Mouse (Mus musculus) cerebellum, adult 2 months (tissue): Measurements from ENCODE around the gene Rec8. TPM values are rescaled to one million over a fixed set of nuclear protein-coding genes. Genes with fewer than 3 reads are reported as not detected.

Source experiments
- DNase-seq, 2 experiments: peaks; one replicate each; pipeline ENCODE4 v3.0.0; 2021
- H3K27ac ChIP-seq: fragments of 200-500 bp; 2 replicates; pipeline ENCODE4 v1.5.1; 2012; ENCODE audit warnings: low read length, control low read depth, inconsistent platforms; ENCODE audit not compliant: insufficient read depth
- H3K27me3 ChIP-seq: fragments of 200-500 bp; 2 replicates; pipeline ENCODE4 v1.6.1; 2012; ENCODE audit warnings: inconsistent platforms, mild to moderate bottlenecking, low read length, moderate library complexity; ENCODE audit not compliant: control insufficient read depth, insufficient read depth
- H3K4me1 ChIP-seq: fragments of 200-500 bp; 2 replicates; pipeline ENCODE4 v1.6.1; 2011; ENCODE audit warnings: low read length; ENCODE audit not compliant: control insufficient read depth, insufficient read depth
- H3K4me3 ChIP-seq: fragments of 200-500 bp; replicated peaks from 2 replicates; pipeline ENCODE3; 2011; ENCODE audit warnings: mild to moderate bottlenecking, low read depth, low read length, control low read depth; ENCODE audit not compliant: insufficient read depth
- CTCF ChIP-seq: fragments of 200-500 bp; IDR thresholded peaks from 2 replicates; pipeline ENCODE4 v1.5.1; 2011; ENCODE audit warnings: low read depth, mild to moderate bottlenecking, control low read depth, low read length, moderate library complexity, borderline replicate concordance; ENCODE audit not compliant: insufficient read depth
- POLR2A ChIP-seq: fragments of 200-500 bp; IDR thresholded peaks from 2 replicates; pipeline ENCODE4 v1.6.1; 2011; ENCODE audit warnings: low read length, control low read depth, borderline replicate concordance; ENCODE audit not compliant: insufficient read depth
- WGBS: fragments of 180-500 bp; shearing (Covaris S2); methylation state at CpG from one replicate; pipeline ENCODE4 v1.1.7; 2018; 5-methylcytosine and 5-hydroxymethylcytosine counted together
- polyA plus RNA-seq: library from polyadenylated mRNA; depleted of rRNA; stranded (reverse); fragments of >200 nt; gene quantifications from 2 replicates; pipeline ENCODE4 v1.2.3, GENCODE M21; 2012; rRNA removed

Rec8 gene
- 71.2 and 79.1 TPM in 2 replicates for polyA plus RNA-seq

GRCm38 (mm10) chr14:55617822-55618221, at the start of gene Rec8:
Gene Rec8 (plus strand): TSS chr14:55618037.
- Histone ChIP-seq H3K27ac (peak within 1 kb of the TSS; percentile 61), H3K4me1 (peaks cover 4% of the 10 kb centered on the region; the same call in 1 of the 2 replicates), H3K4me3 (peak within 1 kb of the TSS; percentile 58), H3K27me3 (no peaks in the 10 kb centered on the region)
- DNase-seq = peak; percentile 68 to 86
- WGBS = 25% methylated on average over 21 of the region's 21 CpGs
- TF ChIP-seq POLR2A (peak; percentile 41; the same call in 1 of the 2 replicates), CTCF (peak; percentile 23; the same call in 1 of the 2 replicates)

GRCm38 (mm10) chr14:55570588-55570987, 47.2 kb upstream of the Rec8 start:
- no peak for DNase-seq
- Histone ChIP-seq H3K4me3 (no peak overlapping the region), H3K27ac (no peak overlapping the region), H3K27me3 (no peaks in the 10 kb centered on the region), H3K4me1 (no peaks in the 10 kb centered on the region)
- 90% methylated on average over 2 of the region's 2 CpGs for WGBS
- no peak for TF ChIP-seq CTCF
- TF ChIP-seq POLR2A = no peak

- no peaks in the 10 kb centered on the region for H3K4me1 ChIP-seq
- TF ChIP-seq POLR2A (no peak), CTCF (no peak)
- no peaks in the 10 kb centered on the region for H3K27me3 ChIP-seq
- DNase-seq = no peak
- H3K4me3 ChIP-seq = no peak overlapping the region
- H3K27ac ChIP-seq = no peak overlapping the region
These were observed 46.1 kb upstream of the Rec8 start for GRCm38 (mm10) chr14:55571760-55572159.

GRCm38 (mm10) chr14:55575302-55575701, 42.5 kb upstream of the Rec8 start, which contains the start of gene Fitm1:
Gene Fitm1 (plus strand): TSS chr14:55575617.
- TF ChIP-seq POLR2A = no peak
- no peak for TF ChIP-seq CTCF
- no peaks in the 10 kb centered on the region for H3K27me3 ChIP-seq
- H3K4me3 ChIP-seq = no peak within 1 kb of the TSS
- WGBS = 66% methylated on average over 8 of the region's 8 CpGs
- no peak for DNase-seq
- no peak within 1 kb of the TSS for H3K27ac ChIP-seq
- no peaks in the 10 kb centered on the region for H3K4me1 ChIP-seq

- no peak for TF ChIP-seq POLR2A
- no peak for TF ChIP-seq CTCF
- WGBS = 68% methylated on average over 13 of the region's 13 CpGs
- Histone ChIP-seq H3K4me3 (no peak overlapping the region), H3K27me3 (no peaks in the 10 kb centered on the region), H3K4me1 (no peaks in the 10 kb centered on the region), H3K27ac (no peak overlapping the region)
- DNase-seq = no peak
These were observed 42.1 kb upstream of the Rec8 start for GRCm38 (mm10) chr14:55575711-55576110.

GRCm38 (mm10) chr14:55576376-55576775, 41.5 kb upstream of the Rec8 start:
- DNase-seq = no peak
- H3K27me3 ChIP-seq = no peaks in the 10 kb centered on the region
- TF ChIP-seq POLR2A = no peak
- TF ChIP-seq CTCF = no peak
- no peak overlapping the region for H3K27ac ChIP-seq
- no peak overlapping the region for H3K4me3 ChIP-seq
- H3K4me1 ChIP-seq = no peaks in the 10 kb centered on the region
- WGBS = 58% methylated on average over 16 of the region's 16 CpGs

GRCm38 (mm10) chr14:55577871-55578667, 39.8 kb upstream of the Rec8 start, which contains the start of gene Psme1:
Gene Psme1 (plus strand): TSS chr14:55578123.
- Histone ChIP-seq H3K27me3 (no peaks in the 10 kb centered on the region), H3K27ac (peak within 1 kb of the TSS; percentile 56), H3K4me3 (peak within 1 kb of the TSS; percentile 66), H3K4me1 (no peaks in the 10 kb centered on the region)
- 1% methylated on average over 32 of the region's 32 CpGs for WGBS
- TF ChIP-seq POLR2A (no peak), CTCF (no peak)
- DNase-seq = peak; percentile 59 to 64
